Mouse (Mus musculus): ENCODE measurements at regions not wholly inside any gene's neighbourhood (a gene's known extent, or its start where the extent isn't known, plus 50 kb on each side); places are given as distances from the start of the nearest gene placed in this dataset.

- no peak for DNase-seq
These were observed 122.4 kb upstream of the Zfp703 start for GRCm38 (mm10) chr8:26854557-26855238.

- no peak for DNase-seq
These were observed 121.9 kb upstream of the Zfp703 start for GRCm38 (mm10) chr8:26855256-26855655.

GRCm38 (mm10) chr8:26864571-26864970 is 112.6 kb upstream of the Zfp703 start:
- no peak for DNase-seq

- no peak for DNase-seq
These were observed 112.2 kb upstream of the Zfp703 start for GRCm38 (mm10) chr8:26864971-26865370.

GRCm38 (mm10) chr8:26868101-26868848 is 108.8 kb upstream of the Zfp703 start:
- no peak for DNase-seq

- no peak for DNase-seq
These were observed 108.3 kb upstream of the Zfp703 start for GRCm38 (mm10) chr8:26868849-26869110.

GRCm38 (mm10) chr8:26871838-26872237 is 105.3 kb upstream of the Zfp703 start:
- no peak for DNase-seq

- no peak for DNase-seq
These were observed 104.7 kb upstream of the Zfp703 start for GRCm38 (mm10) chr8:26872382-26872781.

GRCm38 (mm10) chr8:26872815-26873214 is 104.3 kb upstream of the Zfp703 start:
- DNase-seq = no peak

- no peak for DNase-seq
These were observed 96.9 kb upstream of the Zfp703 start for GRCm38 (mm10) chr8:26880177-26880576.

- DNase-seq = no peak
These were observed 95.6 kb upstream of the Zfp703 start for GRCm38 (mm10) chr8:26881268-26882120.

GRCm38 (mm10) chr8:26882616-26883015 is 94.5 kb upstream of the Zfp703 start:
- DNase-seq = no peak

GRCm38 (mm10) chr8:26883285-26883684 is 93.8 kb upstream of the Zfp703 start:
- no peak for DNase-seq

GRCm38 (mm10) chr8:26883770-26884169 is 93.4 kb upstream of the Zfp703 start:
- no peak for DNase-seq

- DNase-seq = no peak
These were observed 92.8 kb upstream of the Zfp703 start for GRCm38 (mm10) chr8:26884350-26884749.

GRCm38 (mm10) chr8:26885365-26885764 is 91.8 kb upstream of the Zfp703 start:
- no peak for DNase-seq

GRCm38 (mm10) chr8:26886783-26887486 is 90.2 kb upstream of the Zfp703 start:
- DNase-seq = no peak

- no peak for DNase-seq
These were observed 89.6 kb upstream of the Zfp703 start for GRCm38 (mm10) chr8:26887551-26887950.

- DNase-seq = no peak
These were observed 89.1 kb upstream of the Zfp703 start for GRCm38 (mm10) chr8:26888050-26888449.

GRCm38 (mm10) chr8:26891881-26892280 is 85.2 kb upstream of the Zfp703 start:
- DNase-seq = peak; percentile 80 to 81

GRCm38 (mm10) chr8:26892380-26892779 is 84.7 kb upstream of the Zfp703 start:
- DNase-seq = peak; percentile 38 to 43

- DNase-seq = no peak
These were observed 81.3 kb upstream of the Zfp703 start for GRCm38 (mm10) chr8:26895867-26896266.

GRCm38 (mm10) chr8:26903289-26903688 is 73.8 kb upstream of the Zfp703 start:
- DNase-seq = no peak

All from cerebellum, adult 18-20 months (tissue).